Mouse (Mus musculus) telencephalon, adult 2 months (tissue): Measurements from ENCODE around the gene Rbpjl.
A peak's percentile ranks its signal among the peaks of the same experiment; 100 is the strongest.

Source experiments
- DNase-seq: peaks from one replicate; pipeline ENCODE4 v3.0.0-alpha.2; 2011; ENCODE audit warnings: low read depth, low spot score

The Rbpjl gene

GRCm38 (mm10) chr2:164402906-164403305 is at the start of gene Rbpjl:
TSS of gene Rbpjl (plus strand) at chr2:164403141.
- no peak for DNase-seq

DNA sequence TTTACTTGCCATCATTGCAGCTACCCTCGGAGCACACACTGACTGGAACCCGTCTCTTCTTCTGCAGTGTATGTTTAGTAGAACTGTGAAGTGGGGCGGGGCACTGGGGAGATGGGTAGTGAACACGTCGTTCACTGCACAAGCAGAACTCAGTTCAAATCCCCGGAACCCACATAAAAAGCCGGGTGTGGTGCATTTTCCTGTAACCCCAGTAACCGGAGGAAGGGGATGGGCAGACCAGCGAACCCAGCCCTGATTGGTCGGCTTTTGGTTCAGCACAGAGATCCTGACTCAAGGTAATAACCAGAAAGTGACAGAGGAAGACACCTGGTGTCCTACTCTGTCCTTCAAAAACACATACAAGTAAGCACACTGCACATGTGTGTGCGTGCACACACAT is 49.6 kb upstream of the Rbpjl start:
- DNase-seq: no peak

GRCm38 (mm10) chr2:164356177-164356967 is 46.6 kb upstream of the Rbpjl start:
- no peak for DNase-seq

DNA sequence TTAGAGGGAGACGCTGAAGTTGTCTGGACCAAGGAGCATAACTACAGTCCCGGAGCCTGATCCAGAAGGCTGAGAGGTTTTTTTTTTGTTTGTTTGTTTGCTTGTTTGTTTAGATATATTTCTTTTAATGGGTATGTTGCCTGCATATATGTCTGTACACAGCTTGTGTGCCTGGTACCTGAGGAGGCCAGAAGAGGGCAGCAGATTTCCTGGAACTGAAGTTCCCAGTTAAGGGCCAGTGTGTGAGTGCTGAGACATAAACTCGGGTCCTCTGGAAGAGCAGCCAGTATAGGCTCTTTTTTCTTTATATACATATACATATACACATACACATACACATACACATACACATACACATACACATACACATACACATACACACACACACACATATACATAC is 44.6 kb upstream of the Rbpjl start:
- no peak for DNase-seq

- no peak for DNase-seq
Observed at GRCm38 (mm10) chr2:164359031-164359430, 43.9 kb upstream of the Rbpjl start.

- no peak for DNase-seq
Observed at GRCm38 (mm10) chr2:164359668-164360067, 43.3 kb upstream of the Rbpjl start.

GRCm38 (mm10) chr2:164360974-164361657 is 41.8 kb upstream of the Rbpjl start:
- no peak for DNase-seq

- DNase-seq: no peak
Observed at GRCm38 (mm10) chr2:164366947-164367346, 36.0 kb upstream of the Rbpjl start.

- DNase-seq: no peak
Observed at GRCm38 (mm10) chr2:164368620-164369105, 34.3 kb upstream of the Rbpjl start.

DNA sequence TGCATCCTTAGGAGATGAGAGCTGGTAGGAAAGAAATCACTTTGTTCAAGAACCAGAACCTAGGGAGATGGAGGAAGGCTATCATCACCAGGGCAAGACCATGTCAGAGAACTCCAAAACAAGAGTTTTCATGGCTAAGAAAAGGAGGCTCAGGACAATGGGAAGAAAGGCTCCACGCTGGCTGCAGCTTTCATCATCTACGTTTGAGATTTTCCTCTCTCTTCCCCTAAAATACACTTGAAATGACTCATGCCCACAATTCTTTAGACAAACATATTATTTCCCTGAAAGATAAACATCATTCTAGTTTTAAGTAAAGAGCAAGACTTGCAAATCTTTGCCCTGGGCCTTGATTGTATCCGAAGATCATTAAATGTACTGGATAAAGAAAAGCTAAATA is 31.6 kb upstream of the Rbpjl start:
- no peak for DNase-seq

DNA sequence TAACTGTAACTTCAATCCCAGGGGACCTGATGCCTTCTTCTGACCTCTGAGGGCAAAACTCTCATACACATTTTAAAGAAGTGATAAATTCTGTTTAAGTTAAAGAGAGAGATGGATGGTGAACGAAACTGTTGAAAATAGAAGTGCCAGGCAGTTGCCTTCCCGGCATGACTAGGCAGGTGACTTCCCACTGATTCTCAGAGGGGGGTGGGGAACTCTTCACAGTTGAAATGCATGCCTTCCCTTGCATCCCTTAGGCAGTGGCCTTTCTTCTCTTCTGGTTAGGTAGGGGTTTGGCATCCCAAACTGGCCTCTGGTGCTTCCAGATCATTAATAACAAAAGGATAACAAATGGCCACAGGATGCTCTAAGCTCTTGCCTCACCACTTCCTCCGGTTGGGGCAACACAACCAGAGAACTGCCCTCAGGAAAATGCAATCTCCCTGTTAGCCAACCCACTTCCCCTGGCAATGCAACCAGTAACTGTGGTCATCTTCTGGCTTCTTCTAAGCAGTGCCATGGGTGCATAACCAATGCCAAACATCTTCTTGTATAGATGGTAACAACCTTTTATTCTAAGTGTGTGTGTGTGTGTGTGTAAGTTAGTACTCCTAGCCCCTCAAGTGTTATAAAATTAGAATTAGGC is 30.4 kb upstream of the Rbpjl start:
- no peak for DNase-seq

GRCm38 (mm10) chr2:164373187-164373586 is 29.8 kb upstream of the Rbpjl start:
- no peak for DNase-seq

DNA sequence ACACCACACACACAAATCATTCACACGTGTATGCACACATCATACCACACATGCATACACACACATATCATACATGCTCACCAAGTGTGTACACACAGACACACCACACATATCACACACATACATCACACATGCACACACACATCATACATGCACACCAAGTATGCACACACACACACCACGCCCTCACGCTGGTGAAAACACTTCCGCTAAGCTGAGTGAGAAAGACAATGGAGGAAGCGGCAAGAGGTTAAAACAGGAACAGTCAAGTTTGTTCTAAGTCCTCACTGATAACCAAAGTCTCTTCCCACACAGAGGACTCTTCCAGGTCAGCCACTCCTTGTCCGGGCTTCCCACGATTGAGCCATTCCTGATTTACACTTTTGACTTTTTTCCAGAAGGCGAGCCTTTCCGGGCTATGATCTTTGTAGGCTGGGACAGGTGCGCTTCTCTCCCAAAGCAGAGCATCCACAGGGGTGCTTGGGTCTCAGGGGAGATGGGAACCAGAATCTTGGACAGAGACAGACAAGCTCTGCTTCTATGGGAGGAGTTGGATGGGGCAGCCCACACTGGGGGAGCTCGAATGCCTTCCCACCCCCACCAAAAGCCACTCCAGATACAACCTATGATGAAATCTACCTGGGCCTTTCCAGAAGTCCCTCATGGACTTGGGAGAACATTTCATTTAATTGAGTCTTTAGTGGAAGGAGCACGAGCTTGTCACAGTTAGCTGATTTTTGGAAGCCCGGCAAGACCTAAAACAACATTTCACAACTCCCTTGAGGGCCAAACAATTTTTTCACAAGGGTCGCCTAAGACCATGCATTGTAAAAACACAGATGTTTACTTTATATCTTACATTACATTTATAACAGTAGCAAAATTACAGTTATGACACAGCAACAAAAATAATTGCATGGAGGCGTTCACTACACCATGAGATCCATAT is 25.2 kb upstream of the Rbpjl start:
- no peak for DNase-seq

DNA sequence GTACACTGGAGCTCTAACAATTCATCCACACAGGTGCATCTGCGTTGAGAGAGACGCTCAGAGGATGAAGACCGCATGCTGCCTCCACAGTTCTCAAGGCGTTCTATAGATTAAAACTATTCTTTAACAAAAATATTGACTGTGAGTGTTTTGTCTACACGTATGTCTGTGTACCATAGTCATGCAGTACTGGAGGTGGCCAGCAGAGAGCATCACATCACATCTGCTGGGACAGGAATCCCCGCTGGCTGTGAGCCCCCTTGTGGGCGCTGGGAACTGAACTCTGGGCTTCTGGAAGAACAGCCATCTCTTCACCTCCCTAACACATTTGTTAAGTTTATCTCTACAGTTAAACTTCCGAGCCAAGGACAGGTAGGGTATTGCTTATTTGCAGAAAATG is 21.2 kb upstream of the Rbpjl start:
- DNase-seq: no peak

- DNase-seq: no peak
Observed at GRCm38 (mm10) chr2:164382971-164383370, 20.0 kb upstream of the Rbpjl start.

GRCm38 (mm10) chr2:164383656-164384399 is 19.1 kb upstream of the Rbpjl start:
- DNase-seq: no peak

DNA sequence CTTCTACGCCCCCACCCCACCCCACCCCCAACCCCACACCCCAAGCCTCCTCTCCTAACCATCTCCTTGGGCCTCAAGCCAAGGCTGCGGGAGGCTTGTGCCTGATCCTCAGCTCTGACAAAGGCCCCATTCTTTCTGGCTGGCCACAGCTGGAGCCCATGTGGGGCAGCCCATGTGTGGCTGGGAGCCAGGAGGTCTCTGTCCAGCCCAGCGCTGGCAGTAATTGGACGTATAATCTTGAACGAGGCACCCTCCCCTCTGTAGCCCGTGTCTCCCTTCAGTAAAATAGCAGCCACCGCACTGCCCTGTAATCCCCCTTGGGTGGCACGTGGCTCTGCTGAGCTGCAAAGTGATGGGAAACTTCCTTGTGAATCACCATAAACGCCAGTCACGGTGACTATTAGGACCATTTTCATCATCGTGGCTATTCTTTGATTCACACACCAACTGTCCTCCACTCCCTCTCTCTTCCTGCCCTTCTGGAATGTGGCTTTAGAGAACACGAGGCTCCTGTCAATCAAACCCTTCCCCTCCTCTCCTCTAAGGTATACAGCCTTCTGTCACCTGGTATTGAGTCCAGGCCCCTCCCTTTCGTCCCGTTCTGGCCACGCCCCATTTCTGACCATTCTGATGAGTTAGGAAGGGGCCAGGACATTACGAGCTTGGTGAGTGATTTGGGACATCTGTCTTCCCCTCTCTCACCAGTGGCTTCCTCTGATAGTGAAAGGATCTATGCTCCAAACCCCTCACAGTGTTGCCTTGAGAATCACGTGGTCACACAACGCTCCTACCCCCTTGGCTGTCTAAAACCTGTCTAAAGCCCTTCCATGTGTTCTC is 16.8 kb upstream of the Rbpjl start:
- DNase-seq: no peak

GRCm38 (mm10) chr2:164386953-164387352 is 16.0 kb upstream of the Rbpjl start:
- DNase-seq: no peak

DNA sequence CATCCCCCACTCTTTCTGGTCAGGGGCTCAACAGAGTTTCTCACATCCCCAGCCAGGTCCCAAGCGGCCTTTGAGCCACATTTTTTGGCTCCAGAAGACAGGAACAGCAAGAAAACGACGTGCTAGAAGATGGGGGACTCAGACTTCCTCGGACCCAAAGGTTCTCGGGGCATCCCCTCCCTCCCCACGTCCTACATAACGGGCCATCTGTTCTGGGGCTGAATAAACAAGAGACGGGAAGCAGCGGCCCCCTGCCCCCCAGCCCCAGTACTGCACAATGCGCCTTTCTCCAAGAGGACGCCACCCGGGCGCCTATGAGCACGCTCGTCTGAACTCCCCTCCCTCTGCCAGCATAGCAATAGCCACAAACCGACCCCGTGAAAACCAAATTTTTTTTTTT is 13.9 kb upstream of the Rbpjl start, which contains the start of gene Slpi:
Gene Slpi, minus strand, starts transcription at position 76 of the 400 bp plus-strand sequence.
- peak; percentile 45 for DNase-seq

DNA sequence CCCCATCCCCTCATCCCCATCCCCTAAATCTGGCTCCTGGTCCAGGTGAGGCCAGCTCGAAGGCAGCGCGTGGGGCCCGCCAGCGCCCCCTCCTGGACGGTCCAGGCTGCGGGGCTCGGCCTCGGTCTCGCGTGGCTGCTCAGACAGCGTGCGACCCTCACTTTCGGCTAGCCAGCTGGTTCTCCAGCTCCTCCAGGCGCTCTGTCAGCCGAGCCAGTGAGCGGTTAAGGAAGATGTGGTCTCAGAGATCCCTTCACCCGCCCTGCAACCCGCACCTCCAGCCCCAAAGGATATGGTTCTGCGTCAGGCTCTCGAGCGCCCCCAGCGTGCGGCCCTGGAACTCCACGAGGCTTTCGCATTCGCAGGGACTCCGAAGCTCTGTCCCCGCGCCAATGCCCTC is 13.4 kb upstream of the Rbpjl start:
- no peak for DNase-seq
